11 mouse cellular contexts compared by ENCODE assay signal in the genomic region with DNA sequence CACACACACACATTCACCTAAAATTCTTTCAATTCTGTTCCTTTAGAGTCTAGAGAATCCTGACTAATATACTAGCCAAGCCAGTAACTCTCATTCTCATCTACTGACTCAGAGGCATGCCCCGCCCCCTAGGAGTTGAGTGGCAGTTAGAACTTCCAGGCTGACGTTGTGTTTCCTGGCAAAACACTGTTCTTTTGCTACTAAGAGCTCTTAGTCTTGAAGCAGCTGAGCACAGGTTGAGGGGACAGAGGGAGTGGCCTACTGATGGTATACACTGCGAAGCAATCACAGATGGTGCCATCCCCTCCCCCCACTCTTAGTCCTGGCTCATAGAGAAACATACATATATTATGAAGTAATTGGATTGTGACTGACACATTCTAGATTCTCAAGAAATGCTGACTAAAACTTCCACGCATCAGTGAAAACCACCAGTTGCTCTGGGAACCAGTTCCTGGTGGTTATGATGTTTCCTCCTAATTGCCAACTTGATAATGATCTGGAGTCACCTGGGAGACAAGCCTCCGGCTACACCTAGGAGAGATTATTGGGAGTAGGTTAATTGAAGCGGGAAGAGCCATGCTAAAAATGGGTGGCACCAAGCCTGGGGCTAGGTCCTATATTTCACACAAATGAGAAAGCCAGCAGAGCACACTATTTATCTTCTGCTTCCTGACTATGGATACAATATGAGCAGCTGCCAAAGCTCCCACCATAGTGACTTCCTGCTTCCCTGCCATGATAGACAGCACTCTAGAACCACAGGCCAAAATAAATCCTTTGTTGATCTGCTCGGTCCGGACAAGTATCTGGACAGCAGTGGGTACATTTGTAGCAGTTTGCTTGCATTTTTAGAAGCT.
DNase-seq lines count a peak whose midpoint lies in the region; ATAC-seq and TF ChIP-seq lines count a peak whose summit lies in the region.
"Had no signal": no experiment of that assay in that cellular context is flagged by ENCODE, and none has a peak within 500 bp of the region (broad histone marks: within the 10 kb centered on the region; RNA-seq: fewer than 3 reads in every experiment).

No protein-coding gene starts in this region.

- no peak overlapping the region for H3K27ac ChIP-seq in forebrain, embryonic 13.5 days
- no peak overlapping the region for H3K27ac ChIP-seq in forebrain, embryonic 12.5 days
- H3K27ac ChIP-seq in lung, embryonic 14.5 days (ENCODE audit: low read depth) = no peak overlapping the region
- H3K27ac ChIP-seq: liver, embryonic 15.5 days; neural tube, embryonic 13.5 days had no signal

- no peak overlapping the region for H3K4me3 ChIP-seq in forebrain, embryonic 13.5 days
- H3K4me3 ChIP-seq in forebrain, embryonic 12.5 days (replicated peaks) = no peak overlapping the region
- no peak overlapping the region for H3K4me3 ChIP-seq in lung, embryonic 14.5 days (ENCODE audit: low read depth, low read length)
- H3K4me3 ChIP-seq: liver, embryonic 15.5 days; neural tube, embryonic 13.5 days had no signal

- 80% methylated on average over 8 of the region's 8 CpGs for WGBS in forebrain, embryonic 13.5 days
- 79% methylated on average over 8 of the region's 8 CpGs for WGBS in forebrain, embryonic 12.5 days
- 66% methylated on average over 8 of the region's 8 CpGs for WGBS in lung, embryonic 14.5 days

- no peak overlapping the region for H3K4me2 ChIP-seq in forebrain, embryonic 13.5 days
- H3K4me2 ChIP-seq in forebrain, embryonic 12.5 days = no peak overlapping the region
- no peak overlapping the region for H3K4me2 ChIP-seq in lung, embryonic 14.5 days
- H3K4me2 ChIP-seq: liver, embryonic 15.5 days; neural tube, embryonic 13.5 days had no signal

- peak; percentile 84 for ATAC-seq in forebrain, embryonic 13.5 days
- no peak for ATAC-seq in forebrain, embryonic 12.5 days (ENCODE audit: low FRiP score)
- ATAC-seq in lung, embryonic 14.5 days (ENCODE audit: insufficient read depth) = no peak

- no peaks in the 10 kb centered on the region for H3K36me3 ChIP-seq in forebrain, embryonic 13.5 days (ENCODE audit: poor library complexity, severe bottlenecking)
- H3K36me3 ChIP-seq in forebrain, embryonic 12.5 days (replicated peaks) = no peaks in the 10 kb centered on the region
- H3K36me3 ChIP-seq in lung, embryonic 14.5 days (ENCODE audit: insufficient read depth) = no peaks in the 10 kb centered on the region
- H3K36me3 ChIP-seq: liver, embryonic 15.5 days; neural tube, embryonic 13.5 days had no signal

- H3K4me1 ChIP-seq in forebrain, embryonic 13.5 days = peaks cover 15% of the 10 kb centered on the region
- peaks cover 19% of the 10 kb centered on the region for H3K4me1 ChIP-seq in forebrain, embryonic 12.5 days
- H3K4me1 ChIP-seq in lung, embryonic 14.5 days (ENCODE audit: insufficient read depth) = no peaks in the 10 kb centered on the region
- H3K4me1 ChIP-seq: liver, embryonic 15.5 days had no signal

- peak; percentile 58 for DNase-seq in 3134 (ENCODE audit: extremely low read depth, insufficient read length, low spot score)
- peak; percentile 73 for DNase-seq in fibroblast of lung, adult 2 months (ENCODE audit: low read depth)
- peak; percentile 56 for DNase-seq in lung, embryonic 14.5 days
- DNase-seq in layer of hippocampus, adult 11-12 months (ENCODE audit: low spot score) = no peak
- no peak for DNase-seq in ovary, adult 18-20 months (ENCODE audit: low spot score)
- DNase-seq in embryo, embryonic 10.5 days (ENCODE audit: low spot score) = no peak
- DNase-seq: B cell, adult 2 months had no signal

- no peak for TF ChIP-seq CTCF in lung, embryonic 14.5 days (IDR thresholded peaks at IDR 0.05; ENCODE audit: low read depth)

- no peak overlapping the region for H3K9ac ChIP-seq in forebrain, embryonic 13.5 days
- no peak overlapping the region for H3K9ac ChIP-seq in forebrain, embryonic 12.5 days
- no peak overlapping the region for H3K9ac ChIP-seq in lung, embryonic 14.5 days
- H3K9ac ChIP-seq: liver, embryonic 15.5 days; neural tube, embryonic 13.5 days had no signal

- no peaks in the 10 kb centered on the region for H3K27me3 ChIP-seq in forebrain, embryonic 13.5 days
- H3K27me3 ChIP-seq in forebrain, embryonic 12.5 days = no peaks in the 10 kb centered on the region
- H3K27me3 ChIP-seq in lung, embryonic 14.5 days (ENCODE audit: insufficient read depth, low read length) = no peaks in the 10 kb centered on the region
- H3K27me3 ChIP-seq: liver, embryonic 15.5 days; neural tube, embryonic 13.5 days had no signal

- H3K9me3 ChIP-seq in forebrain, embryonic 13.5 days (replicated peaks) = no peaks in the 10 kb centered on the region
- no peaks in the 10 kb centered on the region for H3K9me3 ChIP-seq in forebrain, embryonic 12.5 days
- H3K9me3 ChIP-seq in lung, embryonic 14.5 days (ENCODE audit: low read depth, low read length) = no peaks in the 10 kb centered on the region
- H3K9me3 ChIP-seq: liver, embryonic 15.5 days; neural tube, embryonic 13.5 days had no signal

Comparison
In these comparisons a context has a peak if more than half of its experiments do, and no peak if none do; other contexts are left out.
1. DNase-seq: peak in 3134 (single experiment), fibroblast of lung, adult 2 months (single experiment) and lung, embryonic 14.5 days (single experiment); none in layer of hippocampus, adult 11-12 months (single experiment), ovary, adult 18-20 months (single experiment) and embryo, embryonic 10.5 days (single experiment).